Mouse (Mus musculus): Measurements from ENCODE around the gene Gsg1l. TPM values are rescaled to one million over a fixed set of nuclear protein-coding genes. Genes with fewer than 3 reads are reported as not detected.

Gene Gsg1l
- polyA plus RNA-seq, 1 experiment from 2014 or later = 0.65 TPM

DNA sequence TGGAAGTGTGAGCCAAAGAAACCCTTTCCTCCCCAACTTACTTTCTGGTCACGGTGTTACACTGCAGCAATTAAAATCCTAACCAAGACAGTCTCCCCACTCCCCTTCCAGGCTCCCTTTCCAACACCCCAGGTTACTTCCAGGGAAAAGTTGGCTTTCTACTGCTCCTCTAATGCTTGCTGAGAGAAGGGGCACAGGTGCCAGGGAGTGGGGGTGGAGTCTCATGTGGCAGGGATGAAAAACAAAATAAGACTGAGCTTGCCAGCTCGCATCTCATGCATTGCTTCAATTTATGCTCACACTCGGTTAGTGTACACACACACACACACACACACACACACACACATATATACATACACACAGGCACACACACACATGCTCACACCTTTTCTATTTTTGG, 46.9 kb downstream of the Gsg1l start:
- Histone ChIP-seq H3K4me1 (ENCODE audit: control insufficient read depth, insufficient read depth, low read length) (peaks cover 24% of the 10 kb centered on the region), H3K4me2 (replicated peaks; ENCODE audit: low read depth, low read length) (no peak overlapping the region), H3K9me3 (ENCODE audit: control insufficient read depth, low read depth, low read length) (no peaks in the 10 kb centered on the region), H3K9ac (replicated peaks; ENCODE audit: low read depth, low read length) (no peak overlapping the region), H3K36me3 (ENCODE audit: control insufficient read depth, insufficient read depth, low read length) (no peaks in the 10 kb centered on the region), H3K4me3 (ENCODE audit: low read depth, low read length) (no peak overlapping the region), H3K27ac (ENCODE audit: low read length) (no peak overlapping the region), H3K27me3 (ENCODE audit: control insufficient read depth, insufficient read depth, low read length) (no peaks in the 10 kb centered on the region)
- 67% methylated on average over 3 of the region's 3 CpGs for WGBS
- ATAC-seq (ENCODE audit: insufficient number of reproducible peaks, insufficient read depth, low FRiP score, low read depth) = no peak

DNA sequence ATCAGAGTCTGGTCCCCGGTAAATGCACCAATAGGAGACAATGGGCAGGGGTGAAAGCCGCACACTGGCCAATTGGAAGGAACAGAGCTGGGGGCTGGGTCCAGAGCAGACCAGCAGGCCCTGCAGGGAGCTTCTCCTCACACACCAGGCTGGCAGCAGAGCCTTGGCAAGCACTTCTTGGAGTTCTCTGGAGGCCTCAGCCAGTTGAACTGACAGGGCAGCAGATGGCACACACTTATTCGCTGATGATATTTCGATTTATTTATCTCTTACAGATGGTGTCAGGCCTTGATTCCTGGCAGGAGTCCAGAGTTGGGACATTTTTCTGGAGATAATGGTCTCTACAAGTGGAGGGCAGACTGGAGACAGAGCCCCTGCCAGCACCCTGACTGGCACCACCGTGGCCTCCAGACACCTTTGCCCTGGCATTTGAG, 49.4 kb downstream of the Gsg1l start:
- Histone ChIP-seq H3K9me3 (ENCODE audit: control insufficient read depth, low read depth, low read length) (no peaks in the 10 kb centered on the region), H3K27ac (ENCODE audit: low read length) (no peak overlapping the region), H3K4me3 (ENCODE audit: low read depth, low read length) (no peak overlapping the region), H3K36me3 (ENCODE audit: control insufficient read depth, insufficient read depth, low read length) (no peaks in the 10 kb centered on the region), H3K9ac (replicated peaks; ENCODE audit: low read depth, low read length) (no peak overlapping the region), H3K4me2 (replicated peaks; ENCODE audit: low read depth, low read length) (no peak overlapping the region), H3K4me1 (ENCODE audit: control insufficient read depth, insufficient read depth, low read length) (peaks cover 12% of the 10 kb centered on the region), H3K27me3 (ENCODE audit: control insufficient read depth, insufficient read depth, low read length) (no peaks in the 10 kb centered on the region)
- no peak for ATAC-seq (ENCODE audit: insufficient number of reproducible peaks, insufficient read depth, low FRiP score, low read depth)
- 81% methylated on average over 5 of the region's 5 CpGs for WGBS

DNA sequence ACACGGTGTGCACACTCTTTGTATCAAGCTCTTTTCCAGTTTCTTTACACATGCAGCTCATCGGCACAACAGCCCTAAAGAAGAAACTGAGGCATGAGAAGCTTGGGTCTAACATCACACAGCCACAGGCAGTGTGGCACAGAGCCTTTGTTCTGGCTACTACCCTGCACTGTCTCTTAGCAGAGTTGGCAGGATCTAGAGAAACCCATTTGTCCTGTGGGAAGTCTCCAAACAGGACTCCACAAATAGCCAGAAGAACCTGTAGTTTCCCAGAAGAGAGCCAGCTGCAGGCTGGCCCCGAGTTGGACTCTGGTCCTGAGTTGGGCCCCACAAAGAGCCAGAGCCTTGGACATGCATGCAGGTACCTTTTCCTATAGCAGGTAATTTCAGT, 49.9 kb downstream of the Gsg1l start:
- Histone ChIP-seq H3K27ac (ENCODE audit: low read length) (no peak overlapping the region), H3K9me3 (ENCODE audit: control insufficient read depth, low read depth, low read length) (no peaks in the 10 kb centered on the region), H3K4me1 (ENCODE audit: control insufficient read depth, insufficient read depth, low read length) (peaks cover 10% of the 10 kb centered on the region), H3K4me3 (ENCODE audit: low read depth, low read length) (no peak overlapping the region), H3K9ac (replicated peaks; ENCODE audit: low read depth, low read length) (no peak overlapping the region), H3K27me3 (ENCODE audit: control insufficient read depth, insufficient read depth, low read length) (0 out of 2 replicates have a peak, but pooled peaks cover 2% of the 10 kb centered on the region), H3K36me3 (ENCODE audit: control insufficient read depth, insufficient read depth, low read length) (no peaks in the 10 kb centered on the region), H3K4me2 (replicated peaks; ENCODE audit: low read depth, low read length) (no peak overlapping the region)
- 86% methylated on average over 3 of the region's 3 CpGs for WGBS
- ATAC-seq (ENCODE audit: insufficient number of reproducible peaks, insufficient read depth, low FRiP score, low read depth) = no peak

DNA sequence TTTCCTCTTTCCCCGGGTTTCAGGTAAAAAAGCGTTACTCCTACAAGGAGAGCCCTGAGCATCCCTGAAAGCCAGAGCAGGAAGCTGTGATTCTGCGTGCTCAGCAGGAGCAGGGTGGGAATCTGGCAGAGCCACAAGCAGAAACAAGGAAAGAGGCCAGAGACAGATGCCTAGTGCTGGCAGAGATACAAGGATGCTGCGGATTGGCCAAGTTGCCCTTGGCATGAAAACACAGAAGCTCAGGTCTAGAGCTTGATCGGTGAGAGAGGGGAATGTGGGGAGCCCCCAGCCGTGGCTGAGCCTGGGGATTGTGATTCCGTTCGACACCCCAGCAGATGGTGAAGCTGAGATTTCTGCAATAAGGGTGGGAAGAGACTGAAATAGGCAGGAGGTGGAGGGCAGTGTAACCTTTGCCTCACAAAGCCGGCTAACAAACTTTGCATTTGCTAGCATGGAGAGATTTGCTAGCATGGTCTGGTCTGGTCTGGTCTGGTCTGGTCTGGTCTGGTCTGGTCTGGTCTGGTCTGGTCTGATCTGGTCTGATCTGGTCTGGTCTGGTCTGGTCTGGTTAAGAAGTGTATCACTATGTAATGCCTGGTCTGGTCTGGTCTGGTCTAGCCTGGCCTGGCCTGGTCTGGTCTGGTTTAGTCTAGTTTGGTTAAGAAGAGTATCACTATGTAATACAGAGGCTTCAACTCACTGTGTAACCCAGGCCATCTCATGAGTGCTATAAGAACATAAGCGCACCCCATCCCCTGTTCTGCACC, 50.4 kb downstream of the Gsg1l start:
- H3K27me3 ChIP-seq (ENCODE audit: control insufficient read depth, insufficient read depth, low read length) = 0 out of 2 replicates have a peak, but pooled peaks cover 2% of the 10 kb centered on the region
- H3K27ac ChIP-seq (ENCODE audit: low read length) = no peak overlapping the region
- H3K36me3 ChIP-seq (ENCODE audit: control insufficient read depth, insufficient read depth, low read length) = no peaks in the 10 kb centered on the region
- H3K9ac ChIP-seq (replicated peaks; ENCODE audit: low read depth, low read length) = no peak overlapping the region
- no peak overlapping the region for H3K4me3 ChIP-seq (ENCODE audit: low read depth, low read length)
- no peak overlapping the region for H3K4me2 ChIP-seq (replicated peaks; ENCODE audit: low read depth, low read length)
- WGBS = 72% methylated on average over 10 of the region's 10 CpGs
- peaks cover 10% of the 10 kb centered on the region for H3K4me1 ChIP-seq (ENCODE audit: control insufficient read depth, insufficient read depth, low read length)
- no peak for ATAC-seq (ENCODE audit: insufficient number of reproducible peaks, insufficient read depth, low FRiP score, low read depth)
- H3K9me3 ChIP-seq (ENCODE audit: control insufficient read depth, low read depth, low read length) = no peaks in the 10 kb centered on the region

DNA sequence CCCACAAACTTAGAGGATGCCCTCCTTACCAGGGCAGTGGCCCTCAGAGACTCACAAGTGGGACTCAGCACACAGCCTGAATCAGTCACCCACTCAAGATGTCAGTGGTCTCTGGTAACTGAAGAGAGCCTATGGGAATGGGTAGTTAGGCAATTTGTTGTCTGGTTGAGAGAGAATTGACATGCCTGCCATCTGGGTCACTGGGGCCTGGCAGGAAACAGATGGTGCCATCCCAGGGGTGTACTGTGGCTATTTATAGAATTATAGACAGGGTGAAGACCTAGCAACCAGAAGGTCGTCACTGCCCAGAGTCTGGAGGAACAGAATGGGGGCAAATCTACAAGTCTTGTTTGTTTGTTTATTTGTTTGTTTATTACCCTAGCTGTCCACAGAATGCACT, 54.8 kb downstream of the Gsg1l start:
- Histone ChIP-seq H3K27ac (ENCODE audit: low read length) (no peak overlapping the region), H3K4me3 (ENCODE audit: low read depth, low read length) (no peak overlapping the region), H3K36me3 (ENCODE audit: control insufficient read depth, insufficient read depth, low read length) (no peaks in the 10 kb centered on the region), H3K9me3 (ENCODE audit: control insufficient read depth, low read depth, low read length) (no peaks in the 10 kb centered on the region), H3K4me1 (ENCODE audit: control insufficient read depth, insufficient read depth, low read length) (no peaks in the 10 kb centered on the region), H3K4me2 (replicated peaks; ENCODE audit: low read depth, low read length) (no peak overlapping the region), H3K9ac (replicated peaks; ENCODE audit: low read depth, low read length) (no peak overlapping the region), H3K27me3 (ENCODE audit: control insufficient read depth, insufficient read depth, low read length) (0 out of 2 replicates have a peak, but pooled peaks cover 2% of the 10 kb centered on the region)
- WGBS = 40% methylated on average over 1 of the region's 1 CpGs
- ATAC-seq (ENCODE audit: insufficient number of reproducible peaks, insufficient read depth, low FRiP score, low read depth) = no peak

DNA sequence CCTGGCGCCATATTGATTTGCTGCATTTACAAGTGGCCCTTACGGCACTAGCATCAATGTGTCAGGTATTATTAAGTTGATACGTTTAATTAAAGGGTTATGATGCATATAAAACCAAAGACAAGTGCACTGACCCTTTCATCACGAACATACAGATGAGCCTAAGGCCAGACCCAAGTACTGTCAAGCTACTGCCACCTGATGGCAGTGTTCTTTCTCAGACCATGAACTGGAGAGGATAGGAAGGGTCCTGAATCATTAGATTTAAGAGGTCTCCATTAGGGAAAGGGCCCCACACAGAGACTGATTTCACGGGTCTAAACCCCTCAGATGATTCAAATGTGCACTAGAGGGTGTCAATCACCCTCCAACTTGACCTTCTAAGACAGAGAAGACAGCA, 55.6 kb downstream of the Gsg1l start:
- Histone ChIP-seq H3K36me3 (ENCODE audit: control insufficient read depth, insufficient read depth, low read length) (no peaks in the 10 kb centered on the region), H3K9me3 (ENCODE audit: control insufficient read depth, low read depth, low read length) (no peaks in the 10 kb centered on the region), H3K27ac (ENCODE audit: low read length) (no peak overlapping the region), H3K9ac (replicated peaks; ENCODE audit: low read depth, low read length) (no peak overlapping the region), H3K4me1 (ENCODE audit: control insufficient read depth, insufficient read depth, low read length) (no peaks in the 10 kb centered on the region), H3K4me3 (ENCODE audit: low read depth, low read length) (no peak overlapping the region), H3K4me2 (replicated peaks; ENCODE audit: low read depth, low read length) (no peak overlapping the region), H3K27me3 (ENCODE audit: control insufficient read depth, insufficient read depth, low read length) (0 out of 2 replicates have a peak, but pooled peaks cover 2% of the 10 kb centered on the region)
- 63% methylated on average over 5 of the region's 5 CpGs for WGBS
- ATAC-seq (ENCODE audit: insufficient number of reproducible peaks, insufficient read depth, low FRiP score, low read depth) = no peak

DNA sequence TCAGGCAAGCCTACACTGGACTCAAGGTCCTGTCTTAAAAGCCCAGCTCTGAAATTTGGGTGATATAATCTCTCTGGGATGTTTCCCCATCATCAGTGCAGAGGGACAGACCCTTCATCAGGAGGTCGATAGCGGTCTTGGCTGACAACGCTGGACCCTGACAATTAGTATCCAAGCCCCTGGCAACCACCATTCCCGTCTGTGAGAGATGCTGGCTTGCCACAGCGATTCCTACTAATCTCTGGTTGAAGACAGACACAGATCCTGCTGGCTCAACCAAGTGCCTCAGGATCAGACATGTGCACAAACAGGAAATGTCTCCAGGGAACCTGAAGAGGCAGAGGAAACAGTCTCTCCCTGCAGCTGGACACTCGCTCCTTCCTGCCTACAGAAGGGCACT, 62.2 kb downstream of the Gsg1l start:
- H3K4me3 ChIP-seq (ENCODE audit: low read depth, low read length) = no peak overlapping the region
- whole genome bisulfite sequencing = 50% methylated on average over 6 of the region's 6 CpGs
- H3K4me1 ChIP-seq (ENCODE audit: control insufficient read depth, insufficient read depth, low read length) = peaks cover 14% of the 10 kb centered on the region
- H3K9me3 ChIP-seq (ENCODE audit: control insufficient read depth, low read depth, low read length) = no peaks in the 10 kb centered on the region
- no peaks in the 10 kb centered on the region for H3K27me3 ChIP-seq (ENCODE audit: control insufficient read depth, insufficient read depth, low read length)
- H3K4me2 ChIP-seq (replicated peaks; ENCODE audit: low read depth, low read length) = no peak overlapping the region
- H3K27ac ChIP-seq (ENCODE audit: low read length) = no peak overlapping the region
- no peak overlapping the region for H3K9ac ChIP-seq (replicated peaks; ENCODE audit: low read depth, low read length)
- H3K36me3 ChIP-seq (ENCODE audit: control insufficient read depth, insufficient read depth, low read length) = no peaks in the 10 kb centered on the region
- no peak for ATAC-seq (ENCODE audit: insufficient number of reproducible peaks, insufficient read depth, low FRiP score, low read depth)

DNA sequence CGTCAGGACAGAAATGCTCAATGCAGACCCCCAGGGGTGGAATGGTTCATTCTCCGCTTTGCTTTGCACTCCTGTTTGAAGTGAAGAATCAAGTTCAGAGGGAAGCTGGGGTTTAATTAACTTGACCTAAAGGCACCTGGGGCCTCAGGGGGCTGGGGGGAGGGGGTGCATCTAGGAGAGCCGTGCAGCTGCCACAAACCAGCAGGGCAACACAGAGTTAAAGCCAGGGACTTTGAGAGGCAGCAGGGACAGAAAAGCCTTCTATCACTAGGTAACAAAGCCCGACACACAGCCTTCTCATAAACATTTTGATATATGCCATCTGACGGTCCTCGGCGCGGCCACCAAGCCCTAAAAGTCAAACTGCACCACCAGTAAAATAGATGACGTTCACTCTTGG, 62.9 kb downstream of the Gsg1l start:
- Histone ChIP-seq H3K27me3 (ENCODE audit: control insufficient read depth, insufficient read depth, low read length) (no peaks in the 10 kb centered on the region), H3K4me3 (ENCODE audit: low read depth, low read length) (no peak overlapping the region), H3K36me3 (ENCODE audit: control insufficient read depth, insufficient read depth, low read length) (no peaks in the 10 kb centered on the region), H3K4me1 (ENCODE audit: control insufficient read depth, insufficient read depth, low read length) (peaks cover 14% of the 10 kb centered on the region), H3K27ac (ENCODE audit: low read length) (no peak overlapping the region), H3K9ac (replicated peaks; ENCODE audit: low read depth, low read length) (no peak overlapping the region), H3K4me2 (replicated peaks; ENCODE audit: low read depth, low read length) (no peak overlapping the region), H3K9me3 (ENCODE audit: control insufficient read depth, low read depth, low read length) (no peaks in the 10 kb centered on the region)
- ATAC-seq (ENCODE audit: insufficient number of reproducible peaks, insufficient read depth, low FRiP score, low read depth) = no peak
- 20% methylated on average over 9 of the region's 9 CpGs for WGBS

DNA sequence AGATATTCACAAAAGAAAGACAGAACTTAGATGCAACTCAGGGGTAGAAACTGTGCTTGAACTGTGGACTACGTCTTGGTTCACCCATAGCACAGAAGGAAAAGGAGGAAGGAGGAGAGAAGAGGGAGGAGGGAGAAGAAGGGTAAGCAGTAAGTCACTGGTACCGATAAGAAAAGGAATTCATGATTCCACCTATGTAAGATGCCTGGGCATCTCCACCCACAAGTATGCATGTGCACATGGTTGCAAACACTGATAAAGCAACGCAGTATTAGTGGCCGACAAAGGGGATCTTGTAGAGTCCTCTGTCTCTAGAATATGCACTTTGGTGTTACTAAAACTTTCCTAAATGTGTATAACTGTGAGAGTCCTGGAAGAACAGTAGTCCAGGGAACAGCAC, 64.8 kb downstream of the Gsg1l start:
- WGBS = 88% methylated on average over 4 of the region's 4 CpGs
- ATAC-seq (ENCODE audit: insufficient number of reproducible peaks, insufficient read depth, low FRiP score, low read depth) = no peak
- H3K27ac ChIP-seq (ENCODE audit: low read length) = no peak overlapping the region
- H3K36me3 ChIP-seq (ENCODE audit: control insufficient read depth, insufficient read depth, low read length) = no peaks in the 10 kb centered on the region
- H3K9me3 ChIP-seq (ENCODE audit: control insufficient read depth, low read depth, low read length) = no peaks in the 10 kb centered on the region
- no peak overlapping the region for H3K4me2 ChIP-seq (replicated peaks; ENCODE audit: low read depth, low read length)
- H3K4me3 ChIP-seq (ENCODE audit: low read depth, low read length) = no peak overlapping the region
- H3K9ac ChIP-seq (replicated peaks; ENCODE audit: low read depth, low read length) = no peak overlapping the region
- H3K27me3 ChIP-seq (ENCODE audit: control insufficient read depth, insufficient read depth, low read length) = no peaks in the 10 kb centered on the region
- peaks cover 14% of the 10 kb centered on the region for H3K4me1 ChIP-seq (ENCODE audit: control insufficient read depth, insufficient read depth, low read length)

All from stomach, embryonic 14.5 days (tissue).